Mouse (Mus musculus) layer of hippocampus, adult 18-20 months (tissue): ENCODE measurements around the gene Kifc1. TPM values are rescaled to one million over a fixed set of nuclear protein-coding genes. Genes with fewer than 3 reads are reported as not detected.

Experiments
- DNase-seq, 2 experiments: peaks; one replicate each; pipeline ENCODE4 v3.0.0; 2022; ENCODE audit warnings: low spot score in 2 of 2
- long read RNA-seq: library from polyadenylated mRNA; stranded (forward); transcript quantifications from one replicate; pipeline ENCODE4 v2.0.0, GENCODE M21; 2021
- total RNA-seq, 2 experiments: library from RNA; stranded (reverse); gene quantifications; 2 replicates each; pipeline ENCODE4 v1.2.3; 2021

Gene Kifc1
- total RNA-seq = 1 to 10 TPM; 1.8 to 2.6 TPM
- long read RNA-seq, partial matches to known transcripts = 0 of 1 reads
- long read RNA-seq, other reads (novel, unspliced or antisense) = 0 of 1 reads

- peak; percentile 99 to 100 for DNase-seq
Measured at GRCm38 (mm10) chr17:33890533-33891059, at the start of gene Kifc1. Gene Kifc1, minus strand, starts transcription at chr17:33890661.

- DNase-seq = no peak
Measured at GRCm38 (mm10) chr17:33938783-33939182, 48.3 kb upstream of the Kifc1 start.

- DNase-seq = no peak
Measured at GRCm38 (mm10) chr17:33936993-33937392, 46.5 kb upstream of the Kifc1 start.

GRCm38 (mm10) chr17:33935422-33936055 is 45.1 kb upstream of the Kifc1 start:
- no peak for DNase-seq

GRCm38 (mm10) chr17:33932970-33933369 is 42.5 kb upstream of the Kifc1 start:
- no peak for DNase-seq

GRCm38 (mm10) chr17:33932448-33932847 is 42.0 kb upstream of the Kifc1 start:
- no peak for DNase-seq

- no peak for DNase-seq
Measured at GRCm38 (mm10) chr17:33931947-33932346, 41.5 kb upstream of the Kifc1 start.

GRCm38 (mm10) chr17:33931159-33931866 is 40.9 kb upstream of the Kifc1 start:
- DNase-seq = no peak

GRCm38 (mm10) chr17:33930280-33931158 is 40.1 kb upstream of the Kifc1 start:
- DNase-seq = peak in 1 of 2 experiments; percentile 83

- peak; percentile 91 to 94 for DNase-seq
Measured at GRCm38 (mm10) chr17:33929371-33930279, 39.2 kb upstream of the Kifc1 start, which contains the start of gene Rgl2. Gene Rgl2, plus strand, starts transcription at chr17:33929543.

GRCm38 (mm10) chr17:33928251-33928947 is 37.9 kb upstream of the Kifc1 start:
- no peak for DNase-seq

GRCm38 (mm10) chr17:33926207-33926932 is 35.9 kb upstream of the Kifc1 start:
- no peak for DNase-seq

- DNase-seq = no peak
Measured at GRCm38 (mm10) chr17:33925406-33926116, 35.1 kb upstream of the Kifc1 start.

GRCm38 (mm10) chr17:33924577-33925283 is 34.3 kb upstream of the Kifc1 start:
- no peak for DNase-seq

GRCm38 (mm10) chr17:33921361-33921760 is 30.9 kb upstream of the Kifc1 start:
- DNase-seq = no peak

- peak in 1 of 2 experiments; percentile 88 for DNase-seq
Measured at GRCm38 (mm10) chr17:33920282-33921097, 30.0 kb upstream of the Kifc1 start.
